Mouse (Mus musculus) adrenal gland, adult 2 months (tissue): ENCODE data around the gene 2510039O18Rik. TPM values are rescaled to one million over a fixed set of nuclear protein-coding genes. Genes with fewer than 3 reads are reported as not detected.

Experiments used
- DNase-seq: peaks from one replicate; pipeline ENCODE4 v3.0.0; 2021
- long read RNA-seq: library from polyadenylated mRNA; stranded (forward); transcript quantifications from one replicate; pipeline ENCODE4 v2.0.0, GENCODE M21; 2021
- polyA plus RNA-seq: library from polyadenylated mRNA; depleted of rRNA; stranded (reverse); fragments of >200 nt; gene quantifications from 2 replicates; pipeline ENCODE4 v1.2.3, GENCODE M21; 2012; rRNA removed
- total RNA-seq, 2 experiments: library from RNA; stranded (reverse); gene quantifications; 2 replicates each; pipeline ENCODE4 v1.2.3; 2021

Gene 2510039O18Rik
- 10 to 100 TPM; 44.4 TPM for total RNA-seq
- 119 and 120 TPM in 2 replicates for polyA plus RNA-seq
- long read RNA-seq, transcript 2510039O18Rik-201 (3 exons, 2,731 nt): major isoform, 65 of 85 reads
- long read RNA-seq, partial matches to known transcripts: 7 of 85 reads
- long read RNA-seq, other reads (novel, unspliced or antisense): 13 of 85 reads

DNA sequence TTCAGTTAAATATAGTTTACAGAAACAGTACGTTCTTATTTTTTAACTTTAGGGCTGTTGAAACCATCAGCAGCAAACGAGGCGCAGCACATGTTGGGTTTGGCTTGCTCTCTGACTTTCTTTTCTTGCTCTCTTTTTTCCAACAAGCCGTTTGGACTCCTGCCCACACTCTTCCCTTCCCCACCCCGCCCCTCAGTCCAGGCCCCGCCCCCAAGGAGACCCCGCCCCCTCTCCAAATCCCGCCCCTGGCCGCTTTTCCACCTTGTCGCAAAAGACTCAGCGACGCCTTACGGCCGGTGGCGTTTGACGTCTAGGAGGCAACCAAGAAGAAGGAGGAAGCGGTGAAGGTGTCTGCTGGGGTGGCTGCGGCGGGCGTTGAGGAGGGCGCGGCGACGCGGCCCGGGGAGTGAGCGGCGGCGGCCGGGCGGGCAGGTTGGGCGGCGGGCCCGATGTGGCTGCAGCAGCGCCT lies at the start of gene 2510039O18Rik:
Gene 2510039O18Rik (plus strand): TSS at position 320 of the 469 bp plus-strand sequence.
- DNase-seq: peak; percentile 89

DNA sequence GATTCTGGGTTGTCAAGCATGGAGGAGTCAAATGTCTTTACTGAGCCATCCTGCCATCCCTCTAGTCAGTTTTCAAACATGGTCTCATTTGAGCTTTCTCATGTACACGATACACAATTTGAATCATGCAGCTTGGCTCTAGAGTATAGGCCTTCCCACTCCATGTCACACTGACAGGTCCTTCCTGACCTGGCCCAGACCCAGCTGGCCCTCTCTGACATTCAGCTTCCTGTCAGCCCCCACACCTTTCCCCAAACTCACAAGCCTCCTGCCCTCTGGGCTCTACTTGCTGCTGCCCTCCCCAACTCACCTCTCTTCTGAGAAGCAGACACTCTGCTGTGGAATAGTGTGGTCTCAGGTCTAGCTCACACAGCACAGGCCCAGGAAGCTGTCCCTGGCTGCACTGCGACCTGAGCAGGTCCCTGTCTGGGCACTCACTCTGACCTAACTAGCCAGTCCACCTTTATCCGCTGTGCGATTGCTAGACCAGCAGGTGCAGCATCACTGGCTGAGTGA lies 44.8 kb upstream of the 2510039O18Rik start:
- DNase-seq: no peak

DNA sequence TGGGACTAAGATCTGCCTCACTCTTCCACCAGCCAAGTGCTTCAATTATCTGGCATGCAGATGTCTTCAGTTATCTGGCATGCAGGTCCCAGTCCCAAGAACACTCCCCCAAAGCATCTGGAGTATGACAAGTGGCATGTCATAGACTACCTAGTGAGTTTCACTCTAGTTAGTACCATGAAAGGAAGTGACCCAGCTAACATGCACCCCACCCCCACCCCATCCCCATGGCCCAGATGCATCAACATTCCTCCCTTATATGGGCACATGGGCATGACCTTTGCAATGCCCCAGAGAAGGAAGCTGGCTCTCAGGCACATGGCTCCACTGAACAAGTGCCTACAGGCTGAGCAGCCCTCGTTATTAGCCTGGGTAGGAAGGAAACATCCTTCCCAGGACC lies 44.3 kb upstream of the 2510039O18Rik start:
- no peak for DNase-seq

DNA sequence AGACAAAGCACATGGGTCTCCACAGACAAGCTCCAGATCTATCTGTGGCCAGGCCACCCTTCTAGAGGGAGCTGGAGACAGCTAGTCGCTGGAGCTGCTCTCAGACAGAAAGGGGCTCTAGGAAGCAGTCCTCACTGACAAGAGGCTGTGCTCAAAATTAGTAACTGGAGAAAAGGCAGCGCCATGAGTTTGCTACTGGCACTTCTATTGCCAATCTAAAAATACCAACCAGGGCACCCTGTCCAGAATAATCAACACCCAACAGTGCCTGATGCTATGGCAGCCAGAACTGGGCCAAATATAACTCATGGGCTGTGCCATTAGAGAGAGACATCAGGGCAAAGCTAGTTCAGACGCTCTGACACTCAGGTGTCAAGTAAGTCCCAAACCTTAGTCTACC lies 43.3 kb upstream of the 2510039O18Rik start:
- no peak for DNase-seq

DNA sequence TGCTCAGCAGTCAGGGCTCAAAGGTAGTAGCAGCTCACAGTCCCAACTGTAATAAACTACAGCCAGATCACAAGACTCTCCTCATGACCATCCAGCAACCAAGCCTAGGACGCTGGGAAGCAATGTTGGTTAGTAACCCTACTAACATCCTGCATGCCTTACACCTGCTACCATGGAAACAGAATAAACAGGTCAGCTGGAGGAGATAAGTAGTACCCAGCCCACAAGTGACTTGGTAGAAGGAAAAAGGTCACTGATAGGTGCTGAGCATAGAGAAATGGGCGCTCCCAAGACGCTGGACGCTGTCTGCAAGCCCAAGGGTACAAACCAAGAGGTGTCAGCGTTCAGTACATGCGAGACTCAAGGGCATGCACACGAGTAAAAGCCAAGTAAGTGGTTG lies 40.2 kb upstream of the 2510039O18Rik start:
- DNase-seq: no peak

DNA sequence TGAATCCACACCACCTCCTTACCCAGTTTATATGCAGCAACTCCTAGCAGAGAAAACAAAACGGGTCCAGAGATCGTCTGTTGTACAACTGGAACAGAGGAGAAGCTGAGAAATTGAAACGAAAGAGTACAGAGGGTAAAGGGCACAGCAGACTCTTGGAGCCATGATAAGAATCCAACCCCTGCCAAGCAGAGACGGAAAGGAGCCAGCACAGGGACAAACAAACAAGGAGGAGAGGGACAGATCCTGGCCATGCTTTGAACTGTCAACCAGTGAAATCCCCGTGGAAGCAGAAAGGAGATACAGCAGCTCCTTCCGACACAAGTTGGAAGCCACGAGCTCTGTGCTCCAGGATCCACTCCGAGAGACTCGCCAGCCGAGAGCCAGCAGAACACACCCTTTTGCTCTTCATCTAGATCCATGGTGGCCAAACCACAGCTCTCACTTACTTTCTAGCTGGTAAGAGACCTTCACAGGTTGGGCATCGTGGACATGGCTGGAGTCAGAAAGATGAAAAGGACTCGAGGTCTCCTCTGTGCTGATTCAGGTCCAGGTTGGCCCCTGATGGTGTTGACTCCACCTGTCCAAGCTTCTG lies 37.7 kb upstream of the 2510039O18Rik start:
- DNase-seq: no peak

DNA sequence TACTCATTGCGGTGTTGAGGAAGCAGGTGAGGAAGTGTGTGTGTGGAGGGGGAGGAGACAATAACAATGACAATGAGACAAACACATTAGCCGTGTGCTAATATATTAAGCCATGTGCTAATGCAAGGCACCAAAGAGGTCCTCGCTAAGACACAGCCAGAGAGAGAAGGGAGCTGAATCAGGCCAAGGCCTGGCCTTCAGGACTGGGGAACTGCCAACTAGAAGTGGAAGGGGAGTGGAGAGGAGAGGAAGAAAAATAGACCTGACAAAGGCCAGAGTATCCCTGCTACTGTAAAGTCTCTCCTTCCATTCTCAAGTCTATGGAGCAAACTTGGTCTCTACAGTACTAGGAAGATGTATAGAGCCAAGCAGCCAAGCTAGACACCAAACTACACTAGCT lies 37.1 kb upstream of the 2510039O18Rik start:
- peak; percentile 76 for DNase-seq

GRCm38 (mm10) chr4:147904313-147905089 lies 36.2 kb upstream of the 2510039O18Rik start, which contains the start of gene Mfn2:
TSS of gene Mfn2 (minus strand) at chr4:147904704.
- peak; percentile 93 for DNase-seq

GRCm38 (mm10) chr4:147905090-147905659 lies 35.5 kb upstream of the 2510039O18Rik start:
- DNase-seq: no peak

GRCm38 (mm10) chr4:147906230-147906629 lies 34.5 kb upstream of the 2510039O18Rik start:
- DNase-seq: peak; percentile 74

DNA sequence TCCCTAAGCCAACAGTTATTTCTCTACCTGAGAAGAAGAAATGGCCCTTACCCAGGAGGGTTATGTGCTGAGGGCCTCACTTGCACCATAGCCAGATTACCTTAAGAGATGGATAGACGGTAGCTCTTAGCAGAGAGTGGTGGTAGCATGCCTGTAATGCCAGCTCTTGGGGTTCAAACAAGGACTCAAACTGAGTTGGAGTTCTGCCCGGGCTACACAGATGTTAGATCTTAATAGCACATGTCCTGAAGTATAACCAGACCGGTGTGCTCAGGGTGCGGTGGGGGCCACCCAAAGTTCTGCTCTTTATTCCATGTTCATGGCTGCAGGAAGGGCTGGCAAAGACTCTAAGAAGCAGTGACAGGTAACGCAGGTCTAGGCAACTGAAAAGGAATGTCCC lies 31.2 kb upstream of the 2510039O18Rik start:
- no peak for DNase-seq

- no peak for DNase-seq
Measured at GRCm38 (mm10) chr4:147918459-147919121, 22.1 kb upstream of the 2510039O18Rik start.

DNA sequence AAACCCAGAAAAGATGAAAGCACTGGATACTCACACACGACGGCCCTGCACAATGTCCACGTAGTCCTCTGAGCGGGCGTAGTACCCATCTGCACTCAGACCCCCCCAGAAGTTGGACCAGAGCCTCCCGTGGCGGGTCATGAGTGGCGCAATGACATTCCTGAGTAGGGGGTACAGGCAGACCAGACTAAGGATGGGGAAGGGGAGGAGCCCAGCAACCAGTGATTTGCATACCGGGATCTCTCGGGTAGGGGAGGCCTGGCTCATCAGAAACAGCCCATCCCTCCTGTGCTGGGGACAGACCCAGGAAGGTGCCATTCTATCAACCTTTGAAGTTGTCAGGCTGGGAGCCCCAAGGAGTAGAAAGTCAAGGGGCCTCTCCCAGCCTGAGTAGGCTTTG lies 19.7 kb upstream of the 2510039O18Rik start:
- DNase-seq: no peak

DNA sequence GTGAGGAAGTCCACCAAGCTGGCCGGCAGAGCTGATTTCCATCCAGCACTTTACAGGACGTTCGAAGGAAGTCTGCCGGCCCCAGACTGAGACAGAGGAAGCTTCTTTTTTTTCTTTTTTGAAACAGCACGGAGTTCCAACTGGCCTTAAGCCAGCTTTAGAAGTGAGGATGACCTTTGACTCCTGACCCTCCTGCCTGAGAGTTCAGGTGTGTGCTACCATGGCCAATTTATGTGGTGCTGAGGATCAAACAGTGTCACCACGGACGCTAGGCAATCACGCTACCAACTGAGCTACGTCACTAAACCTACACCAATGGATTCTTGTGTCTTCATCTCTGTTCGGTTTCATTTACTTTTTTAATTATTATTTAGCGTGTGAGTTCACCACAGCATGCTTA lies 18.4 kb upstream of the 2510039O18Rik start:
- no peak for DNase-seq

- peak; percentile 63 for DNase-seq
Measured at GRCm38 (mm10) chr4:147927705-147928104, 13.0 kb upstream of the 2510039O18Rik start.

- DNase-seq: no peak
Measured at GRCm38 (mm10) chr4:147928136-147928535, 12.6 kb upstream of the 2510039O18Rik start.

DNA sequence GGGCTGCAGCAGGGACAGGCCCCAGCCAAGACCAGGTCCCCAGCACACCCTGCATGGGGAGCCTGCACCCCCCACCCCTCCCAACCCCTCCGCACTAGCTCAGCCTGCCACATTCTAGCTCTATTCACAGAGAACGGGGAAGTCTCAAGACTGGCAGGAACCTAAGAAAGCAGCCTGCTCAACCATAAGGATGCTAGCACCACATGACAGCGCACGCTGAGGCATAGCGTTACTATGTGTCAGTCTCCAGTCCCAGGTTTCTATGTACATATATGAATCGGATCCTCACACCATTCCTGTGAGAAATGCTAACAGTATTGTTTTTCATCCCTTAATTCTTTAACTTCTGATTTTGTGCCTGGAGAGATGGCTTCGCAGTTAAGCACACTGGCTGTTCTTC lies 12.2 kb upstream of the 2510039O18Rik start:
- no peak for DNase-seq

DNA sequence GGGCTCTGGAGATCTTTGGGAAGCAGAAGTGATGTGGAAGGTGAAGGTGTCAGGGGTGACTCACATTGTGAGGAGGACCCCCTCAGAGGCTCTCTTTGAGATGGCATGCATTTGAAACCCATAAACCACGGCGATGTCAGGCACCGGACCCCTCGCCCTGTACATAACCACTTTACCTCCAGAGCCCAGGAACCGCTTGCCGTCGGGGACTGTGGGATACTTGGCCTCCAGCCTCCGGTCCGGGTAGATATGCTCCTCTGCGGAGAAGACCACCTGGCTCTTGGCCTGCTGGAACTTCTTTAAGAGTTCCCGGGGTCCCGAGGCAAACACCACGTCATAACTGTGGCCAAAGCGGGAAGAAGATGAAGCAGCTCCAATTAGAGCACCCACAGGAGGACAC lies 9.7 kb upstream of the 2510039O18Rik start:
- no peak for DNase-seq

- no peak for DNase-seq
Measured at GRCm38 (mm10) chr4:147934134-147934533, 6.6 kb upstream of the 2510039O18Rik start.

GRCm38 (mm10) chr4:147934611-147935010 lies 6.1 kb upstream of the 2510039O18Rik start:
- no peak for DNase-seq

DNA sequence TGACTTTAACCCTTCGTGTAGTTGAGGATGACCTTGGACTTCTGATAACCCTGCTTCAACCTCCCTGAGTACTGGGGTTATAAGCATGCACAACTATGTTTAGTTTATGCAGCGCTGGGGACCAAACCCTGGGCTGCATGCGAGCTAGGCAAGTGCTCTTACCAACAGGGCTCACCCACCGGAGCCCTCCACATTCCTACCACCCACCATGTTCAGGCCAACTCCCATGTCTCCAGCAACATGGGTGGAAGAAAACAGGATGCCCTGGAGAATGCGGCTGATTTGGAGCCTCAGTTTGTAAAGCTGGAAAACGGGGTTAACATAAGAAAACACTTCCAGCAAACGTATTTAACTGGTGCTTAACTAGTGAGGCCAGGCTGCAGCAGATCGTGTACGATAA lies 4.8 kb upstream of the 2510039O18Rik start:
- no peak for DNase-seq
